Mouse (Mus musculus) heart, embryonic 10.5 days (tissue): ENCODE results near the gene Jakmip3. TPM values are rescaled to one million over a fixed set of nuclear protein-coding genes. Genes with fewer than 3 reads are reported as not detected.

ENCODE experiments used
- DNase-seq: peaks from one replicate; pipeline ENCODE4 v3.0.0-alpha.2; 2017; ENCODE audit warnings: low spot score
- H3K27ac ChIP-seq: fragments of 300-500 bp; sonication (generic); 2 replicates; pipeline ENCODE4 v1.5.1; 2016; ENCODE audit warnings: mild to moderate bottlenecking
- H3K27me3 ChIP-seq: fragments of 300-500 bp; sonication (generic); 2 replicates; pipeline ENCODE4 v1.6.1; 2016; ENCODE audit warnings: mild to moderate bottlenecking; ENCODE audit not compliant: poor library complexity, insufficient read depth, severe bottlenecking
- H3K36me3 ChIP-seq: fragments of 300-500 bp; sonication (generic); 2 replicates; pipeline ENCODE4 v1.6.1; 2016; ENCODE audit warnings: mild to moderate bottlenecking, moderate library complexity
- H3K4me1 ChIP-seq: fragments of 300-500 bp; sonication (generic); 2 replicates; pipeline ENCODE4 v1.6.1; 2016; ENCODE audit warnings: mild to moderate bottlenecking
- H3K4me3 ChIP-seq: fragments of 300-500 bp; sonication (generic); 2 replicates; pipeline ENCODE4 v1.5.1; 2016; ENCODE audit warnings: mild to moderate bottlenecking, moderate library complexity
- H3K9me3 ChIP-seq: fragments of 300-500 bp; sonication (generic); 2 replicates; pipeline ENCODE4 v1.6.1; 2016; ENCODE audit warnings: mild to moderate bottlenecking, moderate library complexity
- WGBS: fragments of 180-500 bp; shearing (Covaris S2); methylation state at CpG from one replicate; pipeline ENCODE4 v1.1.7; 2016; 5-methylcytosine and 5-hydroxymethylcytosine counted together
- polyA plus RNA-seq: library from polyadenylated mRNA; unstranded; fragments of >200 nt; fragmentation: Nextera tagmentation; extraction: Ambion mirVana; gene quantifications from 2 replicates; pipeline ENCODE4 v1.2.1, GENCODE M21; 2016

The Jakmip3 gene
- polyA plus RNA-seq, 1 experiment from 2014 or later: 0.09 TPM

DNA sequence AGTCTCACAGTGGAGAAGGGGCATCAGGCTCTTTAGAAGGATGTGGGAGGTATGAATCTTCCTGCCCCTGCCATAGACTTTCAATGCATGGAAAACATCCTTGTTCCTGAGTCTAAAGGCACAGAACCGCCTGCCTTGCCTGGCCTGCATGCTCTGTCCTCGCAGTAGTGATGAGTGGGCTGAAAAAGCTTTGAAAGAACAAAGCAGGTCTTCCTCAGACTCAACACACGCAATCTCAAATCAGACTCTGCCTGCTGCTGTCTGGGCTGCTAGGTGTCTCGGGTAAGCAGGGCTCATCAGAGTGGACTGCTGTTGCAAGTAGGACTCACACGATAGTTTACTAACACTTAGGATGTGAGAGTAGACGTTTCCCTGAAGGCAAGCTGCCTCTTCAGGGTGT lies 16.6 kb downstream of the Jakmip3 start:
- Histone ChIP-seq H3K27me3 (no peaks in the 10 kb centered on the region), H3K4me3 (no peak overlapping the region), H3K27ac (no peak overlapping the region), H3K36me3 (no peaks in the 10 kb centered on the region), H3K9me3 (no peaks in the 10 kb centered on the region), H3K4me1 (no peaks in the 10 kb centered on the region)
- 66% methylated on average over 6 of the region's 6 CpGs for WGBS
- no peak for DNase-seq

- Histone ChIP-seq H3K36me3 (no peaks in the 10 kb centered on the region), H3K27me3 (no peaks in the 10 kb centered on the region), H3K4me3 (no peak overlapping the region), H3K4me1 (no peaks in the 10 kb centered on the region), H3K27ac (no peak overlapping the region), H3K9me3 (no peaks in the 10 kb centered on the region)
- DNase-seq: no peak
- 75% methylated on average over 5 of the region's 5 CpGs for WGBS
Observed at GRCm38 (mm10) chr7:138959747-138960146, 19.2 kb downstream of the Jakmip3 start.

DNA sequence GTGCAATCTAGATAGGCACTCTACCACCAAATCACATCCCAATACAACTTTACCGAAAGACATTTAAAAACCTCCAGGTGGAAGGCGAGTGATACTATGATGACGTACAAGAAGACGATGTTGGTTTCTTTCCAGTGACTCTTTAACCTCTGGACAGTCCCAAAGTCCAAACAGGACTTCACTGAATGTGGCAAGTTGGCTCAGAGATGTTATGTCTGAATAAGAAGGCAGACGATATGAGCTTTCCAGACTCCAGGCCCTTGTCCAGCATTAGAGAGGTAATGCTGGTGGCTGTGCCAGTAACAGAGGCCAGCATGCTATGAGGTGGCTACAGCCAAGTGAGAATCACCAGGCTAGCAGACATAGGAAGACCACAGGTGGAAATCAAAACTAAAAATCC lies 23.2 kb downstream of the Jakmip3 start:
- no peaks in the 10 kb centered on the region for H3K9me3 ChIP-seq
- 90% methylated on average over 5 of the region's 5 CpGs for WGBS
- H3K36me3 ChIP-seq: no peaks in the 10 kb centered on the region
- no peak for DNase-seq
- H3K4me3 ChIP-seq: no peak overlapping the region
- H3K27me3 ChIP-seq: no peaks in the 10 kb centered on the region
- H3K27ac ChIP-seq: no peak overlapping the region
- H3K4me1 ChIP-seq: no peaks in the 10 kb centered on the region

- DNase-seq: no peak
- 59% methylated on average over 13 of the region's 13 CpGs for WGBS
Observed at GRCm38 (mm10) chr7:138968010-138968620, 27.6 kb downstream of the Jakmip3 start.

GRCm38 (mm10) chr7:138977510-138977909 lies 37.0 kb downstream of the Jakmip3 start:
- Histone ChIP-seq H3K9me3 (no peaks in the 10 kb centered on the region), H3K27ac (no peak overlapping the region), H3K4me3 (no peak overlapping the region), H3K27me3 (no peaks in the 10 kb centered on the region), H3K4me1 (no peaks in the 10 kb centered on the region), H3K36me3 (no peaks in the 10 kb centered on the region)
- no peak for DNase-seq
- WGBS: 82% methylated on average over 7 of the region's 7 CpGs

More at GRCm38 (mm10) chr7:138968010-138968620, 27.6 kb downstream of the Jakmip3 start:
- no peak overlapping the region for H3K4me3 ChIP-seq
- no peaks in the 10 kb centered on the region for H3K9me3 ChIP-seq
- H3K36me3 ChIP-seq: no peaks in the 10 kb centered on the region
- H3K4me1 ChIP-seq: 0 out of 2 replicates have a peak, but pooled peaks cover 6% of the 10 kb centered on the region
- H3K27ac ChIP-seq: no peak overlapping the region
- H3K27me3 ChIP-seq: no peaks in the 10 kb centered on the region

DNA sequence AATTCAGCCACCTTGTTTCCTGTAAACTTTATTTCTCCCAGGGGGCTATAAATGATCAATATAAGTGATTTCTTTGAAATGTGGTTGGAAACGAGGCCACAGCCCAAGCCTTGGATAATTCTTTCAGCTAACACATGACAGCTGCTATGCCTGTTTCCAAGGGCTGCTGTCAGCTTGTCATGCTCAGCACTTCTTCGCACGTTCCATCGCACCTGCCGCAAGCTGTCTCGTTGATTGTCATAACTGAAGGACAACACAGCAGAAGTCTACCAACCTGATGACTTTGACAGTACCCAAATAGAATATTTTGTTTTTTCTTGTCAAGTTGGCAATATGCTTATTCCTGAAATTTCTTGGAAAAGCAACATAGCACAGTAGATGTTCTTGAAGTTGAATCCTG lies 44.0 kb downstream of the Jakmip3 start:
- H3K4me3 ChIP-seq: no peak overlapping the region
- DNase-seq: no peak
- H3K9me3 ChIP-seq: no peaks in the 10 kb centered on the region
- WGBS: 86% methylated on average over 6 of the region's 6 CpGs
- H3K27ac ChIP-seq: no peak overlapping the region
- H3K36me3 ChIP-seq: no peaks in the 10 kb centered on the region
- no peaks in the 10 kb centered on the region for H3K4me1 ChIP-seq
- 0 out of 2 replicates have a peak, but pooled peaks cover 7% of the 10 kb centered on the region for H3K27me3 ChIP-seq

DNA sequence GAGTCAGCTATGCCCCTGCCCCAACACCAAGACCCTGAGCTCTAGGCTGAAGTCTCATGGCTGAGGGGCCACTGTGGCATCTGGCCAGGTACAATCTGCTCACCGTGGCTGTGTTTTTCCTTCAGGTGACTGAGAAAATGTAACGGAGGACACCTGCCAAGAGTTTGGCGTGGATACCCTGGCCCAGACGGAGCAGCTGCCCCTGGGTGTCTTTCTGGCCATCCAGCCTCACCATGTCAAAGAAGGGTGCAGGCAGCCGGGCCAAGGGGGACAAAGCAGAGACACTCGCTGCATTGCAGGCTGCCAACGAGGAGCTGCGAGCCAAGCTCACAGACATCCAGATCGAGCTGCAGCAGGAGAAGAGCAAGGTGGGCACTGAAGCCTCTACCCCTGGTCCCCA lies 48.6 kb downstream of the Jakmip3 start:
- Histone ChIP-seq H3K27ac (no peak overlapping the region), H3K27me3 (0 out of 2 replicates have a peak, but pooled peaks cover 7% of the 10 kb centered on the region), H3K4me3 (no peak overlapping the region), H3K9me3 (no peaks in the 10 kb centered on the region), H3K4me1 (no peaks in the 10 kb centered on the region), H3K36me3 (no peaks in the 10 kb centered on the region)
- 73% methylated on average over 9 of the region's 9 CpGs for WGBS
- DNase-seq: no peak

- no peaks in the 10 kb centered on the region for H3K36me3 ChIP-seq
- no peak for DNase-seq
- H3K4me1 ChIP-seq: peaks cover 8% of the 10 kb centered on the region; the same call in 1 of the 2 replicates
- H3K27ac ChIP-seq: no peak overlapping the region
- H3K4me3 ChIP-seq: no peak overlapping the region
- WGBS: 85% methylated on average over 9 of the region's 9 CpGs
- no peaks in the 10 kb centered on the region for H3K9me3 ChIP-seq
- peaks cover 8% of the 10 kb centered on the region; the same call in 1 of the 2 replicates for H3K27me3 ChIP-seq
Observed at GRCm38 (mm10) chr7:139002692-139003091, 62.2 kb downstream of the Jakmip3 start.

DNA sequence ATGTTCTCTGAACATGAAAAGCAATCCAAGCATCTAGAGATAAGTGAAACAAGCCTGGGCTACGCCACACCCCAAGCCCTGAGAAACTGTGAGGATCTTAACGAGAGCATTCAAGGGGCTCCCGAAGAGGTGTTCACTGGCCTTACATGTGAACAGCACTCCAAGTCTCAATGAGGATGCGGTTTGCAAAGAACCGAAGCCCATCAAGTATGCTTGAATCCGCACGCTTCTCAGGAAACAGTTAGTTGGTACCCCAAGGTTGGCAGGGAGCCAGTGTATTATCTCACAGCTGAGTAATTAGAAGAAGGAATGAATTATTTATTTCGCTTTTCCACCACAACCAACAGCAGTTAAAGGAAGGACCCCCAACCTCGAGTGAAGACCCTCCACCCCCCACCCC lies 62.7 kb downstream of the Jakmip3 start:
- Histone ChIP-seq H3K36me3 (no peaks in the 10 kb centered on the region), H3K27me3 (peaks cover 8% of the 10 kb centered on the region; the same call in 1 of the 2 replicates), H3K9me3 (no peaks in the 10 kb centered on the region), H3K27ac (no peak overlapping the region), H3K4me1 (peaks cover 8% of the 10 kb centered on the region; the same call in 1 of the 2 replicates), H3K4me3 (no peak overlapping the region)
- no peak for DNase-seq
- 68% methylated on average over 9 of the region's 9 CpGs for WGBS

- WGBS: 72% methylated on average over 7 of the region's 7 CpGs
- no peaks in the 10 kb centered on the region for H3K36me3 ChIP-seq
- H3K4me1 ChIP-seq: peaks cover 4% of the 10 kb centered on the region
- H3K27ac ChIP-seq: no peak overlapping the region
- H3K4me3 ChIP-seq: no peak overlapping the region
- peaks cover 17% of the 10 kb centered on the region; the same call in 1 of the 2 replicates for H3K27me3 ChIP-seq
- no peaks in the 10 kb centered on the region for H3K9me3 ChIP-seq
- DNase-seq: no peak
Observed at GRCm38 (mm10) chr7:139009786-139010502, 69.4 kb downstream of the Jakmip3 start.

- DNase-seq: no peak
- Histone ChIP-seq H3K27ac (no peak overlapping the region), H3K36me3 (no peaks in the 10 kb centered on the region), H3K4me3 (no peak overlapping the region), H3K27me3 (peaks cover 22% of the 10 kb centered on the region; the same call in 1 of the 2 replicates), H3K9me3 (no peaks in the 10 kb centered on the region), H3K4me1 (peaks cover 13% of the 10 kb centered on the region)
- 34% methylated on average over 3 of the region's 3 CpGs for WGBS
Observed at GRCm38 (mm10) chr7:139011027-139011426, 70.5 kb downstream of the Jakmip3 start.

DNA sequence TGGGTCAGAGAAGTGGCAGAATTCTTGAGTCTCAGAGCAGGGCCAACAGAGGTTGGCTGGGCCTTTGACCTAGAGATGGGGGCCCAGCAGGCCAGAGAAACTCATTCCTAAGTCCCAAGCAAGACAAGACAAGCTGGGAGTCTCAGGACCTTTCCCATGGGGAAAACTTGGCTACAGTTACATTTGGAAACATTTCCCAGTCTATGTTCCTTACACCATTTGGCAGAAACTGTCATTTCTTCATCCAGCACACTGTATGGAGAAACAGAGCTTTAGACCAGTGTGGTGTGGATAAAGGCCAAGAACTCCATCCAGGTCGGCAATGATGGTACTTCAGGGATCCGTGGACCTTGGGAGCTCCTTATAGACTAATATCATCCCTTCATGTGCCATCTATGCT lies 71.1 kb downstream of the Jakmip3 start:
- no peak overlapping the region for H3K27ac ChIP-seq
- peaks cover 24% of the 10 kb centered on the region; the same call in 1 of the 2 replicates for H3K27me3 ChIP-seq
- H3K4me1 ChIP-seq: peaks cover 15% of the 10 kb centered on the region
- H3K9me3 ChIP-seq: no peaks in the 10 kb centered on the region
- H3K4me3 ChIP-seq: no peak overlapping the region
- 88% methylated on average over 2 of the region's 2 CpGs for WGBS
- no peaks in the 10 kb centered on the region for H3K36me3 ChIP-seq
- no peak for DNase-seq

DNA sequence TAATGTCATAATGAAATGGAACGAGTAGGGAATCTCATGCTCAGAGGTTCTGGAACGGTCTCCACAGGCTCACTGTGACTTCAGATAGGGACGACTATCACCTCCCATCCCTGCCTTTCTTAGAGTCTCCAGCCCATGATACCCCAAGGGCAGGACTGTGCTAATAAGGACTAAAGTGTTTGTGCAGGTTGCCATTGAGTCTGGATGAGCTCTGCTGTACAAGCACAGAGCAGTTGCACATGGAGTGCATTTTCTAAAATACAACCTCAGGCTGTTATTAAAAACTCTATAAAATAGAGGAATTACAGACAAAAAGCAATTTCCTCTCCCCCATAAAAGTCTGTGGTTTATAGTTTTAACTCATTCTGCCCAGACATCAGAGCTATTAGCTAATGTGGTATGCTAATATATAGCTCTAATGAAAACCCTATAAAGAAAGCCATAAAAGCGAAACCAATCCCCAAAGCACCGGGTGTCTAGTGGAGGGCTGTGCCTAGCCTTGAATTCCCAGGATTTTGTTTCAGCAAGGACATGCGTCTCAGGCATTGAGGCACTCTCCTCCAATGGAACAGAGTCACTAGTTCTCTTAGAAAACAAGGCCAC lies 72.3 kb downstream of the Jakmip3 start:
- WGBS: 72% methylated on average over 6 of the region's 6 CpGs
- Histone ChIP-seq H3K9me3 (no peaks in the 10 kb centered on the region), H3K36me3 (no peaks in the 10 kb centered on the region), H3K27ac (no peak overlapping the region), H3K4me1 (peaks cover 19% of the 10 kb centered on the region), H3K27me3 (peaks cover 22% of the 10 kb centered on the region; the same call in 1 of the 2 replicates), H3K4me3 (no peak overlapping the region)
- no peak for DNase-seq
